Mouse (Mus musculus) forebrain, embryonic 15.5 days (tissue): Measurements from ENCODE around the gene Lrig2. TPM values are rescaled to one million over a fixed set of nuclear protein-coding genes. Genes with fewer than 3 reads are reported as not detected.
A peak's percentile ranks its signal among the peaks of the same experiment; 100 is the strongest.

Source experiments
- ATAC-seq: fragments of 200-750 bp; cut with Nextera tagmentation; replicated peaks from 2 replicates; pipeline ENCODE4 v1.8.0; 2017; ENCODE audit warnings: mild to moderate bottlenecking, moderate TSS enrichment, moderate library complexity
- H3K27ac ChIP-seq: fragments of 300-500 bp; sonication (generic); replicated peaks from 2 replicates; pipeline ENCODE4 v1.5.1; 2015; ENCODE audit warnings: mild to moderate bottlenecking, inconsistent platforms
- H3K27me3 ChIP-seq: fragments of 300-500 bp; sonication (generic); 2 replicates; pipeline ENCODE4 v1.6.1; 2015; ENCODE audit warnings: inconsistent platforms
- H3K36me3 ChIP-seq: fragments of 300-500 bp; sonication (generic); 2 replicates; pipeline ENCODE4 v1.6.1; 2015; ENCODE audit warnings: mild to moderate bottlenecking, inconsistent platforms
- H3K4me1 ChIP-seq: fragments of 300-500 bp; sonication (generic); 2 replicates; pipeline ENCODE4 v1.6.1; 2015; ENCODE audit warnings: inconsistent platforms
- H3K4me2 ChIP-seq: fragments of 300-500 bp; sonication (generic); replicated peaks from 2 replicates; pipeline ENCODE4 v1.6.1; 2015; ENCODE audit warnings: mild to moderate bottlenecking, inconsistent platforms
- H3K4me3 ChIP-seq: fragments of 300-500 bp; sonication (generic); 2 replicates; pipeline ENCODE4 v1.5.1; 2015; ENCODE audit warnings: mild to moderate bottlenecking, inconsistent platforms
- H3K9ac ChIP-seq: fragments of 300-500 bp; sonication (generic); replicated peaks from 2 replicates; pipeline ENCODE4 v1.6.1; 2015; ENCODE audit warnings: mild to moderate bottlenecking, inconsistent platforms
- H3K9me3 ChIP-seq: fragments of 300-500 bp; sonication (generic); 2 replicates; pipeline ENCODE4 v1.6.1; 2016; ENCODE audit warnings: inconsistent platforms
- WGBS: fragments of 180-500 bp; shearing (Covaris S2); methylation state at CpG from one replicate; pipeline ENCODE4 v1.1.7; 2015; ENCODE audit warnings: mixed read lengths; 5-methylcytosine and 5-hydroxymethylcytosine counted together
- polyA plus RNA-seq: library from polyadenylated mRNA; unstranded; fragments of >200 nt; fragmentation: Nextera tagmentation; extraction: Ambion mirVana; gene quantifications from 2 replicates; pipeline ENCODE4 v1.2.1, GENCODE M21; 2015

The Lrig2 gene
- polyA plus RNA-seq, 1 experiment from 2014 or later, result 30.5 TPM

- H3K27ac ChIP-seq, result no peak overlapping the region
- ATAC-seq, result no peak
- H3K4me2 ChIP-seq, result no peak overlapping the region
These were observed 13.3 kb upstream of the Lrig2 start for GRCm38 (mm10) chr3:104525029-104525428.

GRCm38 (mm10) chr3:104523333-104523871 is 11.7 kb upstream of the Lrig2 start:
- no peak for ATAC-seq
- Histone ChIP-seq H3K27me3 (no peaks in the 10 kb centered on the region), H3K36me3 (no peaks in the 10 kb centered on the region), H3K9ac (no peak overlapping the region), H3K4me3 (no peak overlapping the region), H3K27ac (no peak overlapping the region), H3K4me2 (no peak overlapping the region), H3K4me1 (no peaks in the 10 kb centered on the region), H3K9me3 (no peaks in the 10 kb centered on the region)
- 77% methylated on average over 4 of the region's 4 CpGs for WGBS

More at GRCm38 (mm10) chr3:104525029-104525428, 13.3 kb upstream of the Lrig2 start:
- H3K9ac ChIP-seq, result no peak overlapping the region
- no peaks in the 10 kb centered on the region for H3K36me3 ChIP-seq
- WGBS, result 76% methylated on average over 1 of the region's 1 CpGs
- no peaks in the 10 kb centered on the region for H3K27me3 ChIP-seq
- H3K4me1 ChIP-seq, result no peaks in the 10 kb centered on the region
- H3K9me3 ChIP-seq, result no peaks in the 10 kb centered on the region
- no peak overlapping the region for H3K4me3 ChIP-seq

GRCm38 (mm10) chr3:104521341-104521924 is 9.7 kb upstream of the Lrig2 start:
- no peak overlapping the region for H3K4me2 ChIP-seq
- no peak for ATAC-seq
- H3K4me1 ChIP-seq, result no peaks in the 10 kb centered on the region
- H3K36me3 ChIP-seq, result no peaks in the 10 kb centered on the region
- H3K4me3 ChIP-seq, result no peak overlapping the region
- H3K27ac ChIP-seq, result no peak overlapping the region
- H3K9ac ChIP-seq, result no peak overlapping the region
- 47% methylated on average over 3 of the region's 3 CpGs for WGBS
- no peaks in the 10 kb centered on the region for H3K9me3 ChIP-seq
- no peaks in the 10 kb centered on the region for H3K27me3 ChIP-seq

GRCm38 (mm10) chr3:104520471-104520870 is 8.8 kb upstream of the Lrig2 start:
- no peak overlapping the region for H3K4me3 ChIP-seq
- 80% methylated on average over 3 of the region's 3 CpGs for WGBS
- H3K4me1 ChIP-seq, result no peaks in the 10 kb centered on the region
- H3K4me2 ChIP-seq, result no peak overlapping the region
- no peak overlapping the region for H3K27ac ChIP-seq
- no peak overlapping the region for H3K9ac ChIP-seq
- H3K36me3 ChIP-seq, result no peaks in the 10 kb centered on the region
- H3K27me3 ChIP-seq, result no peaks in the 10 kb centered on the region
- ATAC-seq, result no peak
- H3K9me3 ChIP-seq, result no peaks in the 10 kb centered on the region

- H3K27ac ChIP-seq, result no peak overlapping the region
- H3K27me3 ChIP-seq, result no peaks in the 10 kb centered on the region
- no peak overlapping the region for H3K9ac ChIP-seq
- no peak overlapping the region for H3K4me3 ChIP-seq
- no peaks in the 10 kb centered on the region for H3K36me3 ChIP-seq
- WGBS, result 68% methylated on average over 6 of the region's 6 CpGs
- ATAC-seq, result no peak
- H3K4me1 ChIP-seq, result no peaks in the 10 kb centered on the region
- no peak overlapping the region for H3K4me2 ChIP-seq
- H3K9me3 ChIP-seq, result no peaks in the 10 kb centered on the region
These were observed 7.2 kb upstream of the Lrig2 start for GRCm38 (mm10) chr3:104518931-104519330.

GRCm38 (mm10) chr3:104518411-104518810 is 6.7 kb upstream of the Lrig2 start:
- 89% methylated on average over 3 of the region's 3 CpGs for WGBS
- Histone ChIP-seq H3K27ac (no peak overlapping the region), H3K4me1 (no peaks in the 10 kb centered on the region), H3K9ac (no peak overlapping the region), H3K9me3 (no peaks in the 10 kb centered on the region), H3K4me3 (no peak overlapping the region), H3K4me2 (no peak overlapping the region), H3K27me3 (no peaks in the 10 kb centered on the region), H3K36me3 (no peaks in the 10 kb centered on the region)
- ATAC-seq, result no peak

- H3K36me3 ChIP-seq, result no peaks in the 10 kb centered on the region
- peaks cover 7% of the 10 kb centered on the region for H3K4me1 ChIP-seq
- no peaks in the 10 kb centered on the region for H3K9me3 ChIP-seq
- H3K4me2 ChIP-seq, result no peak overlapping the region
- H3K27ac ChIP-seq, result no peak overlapping the region
- no peak overlapping the region for H3K9ac ChIP-seq
- ATAC-seq, result no peak
- H3K4me3 ChIP-seq, result no peak overlapping the region
- no peaks in the 10 kb centered on the region for H3K27me3 ChIP-seq
- 89% methylated on average over 5 of the region's 5 CpGs for WGBS
These were observed 5.4 kb upstream of the Lrig2 start for GRCm38 (mm10) chr3:104517161-104517560.

GRCm38 (mm10) chr3:104514510-104514909 is 2.8 kb upstream of the Lrig2 start:
- no peak for ATAC-seq

GRCm38 (mm10) chr3:104512424-104512748 is 668 bp upstream of the Lrig2 start:
- WGBS, result 27% methylated on average over 5 of the region's 5 CpGs
- Histone ChIP-seq H3K4me3 (peak overlapping the region; percentile 61), H3K27ac (peak overlapping the region; percentile 99), H3K9ac (peak overlapping the region; percentile 55), H3K4me1 (peaks cover 29% of the 10 kb centered on the region), H3K36me3 (no peaks in the 10 kb centered on the region), H3K9me3 (no peaks in the 10 kb centered on the region), H3K4me2 (peak overlapping the region; percentile 62), H3K27me3 (no peaks in the 10 kb centered on the region)
- no peak for ATAC-seq

More at GRCm38 (mm10) chr3:104514510-104514909, 2.8 kb upstream of the Lrig2 start:
- no peak overlapping the region for H3K4me2 ChIP-seq
- peaks cover 16% of the 10 kb centered on the region for H3K4me1 ChIP-seq
- no peak overlapping the region for H3K27ac ChIP-seq
- no peak overlapping the region for H3K4me3 ChIP-seq
- WGBS, result 95% methylated on average over 2 of the region's 2 CpGs
- no peaks in the 10 kb centered on the region for H3K36me3 ChIP-seq
- no peaks in the 10 kb centered on the region for H3K27me3 ChIP-seq
- no peaks in the 10 kb centered on the region for H3K9me3 ChIP-seq
- H3K9ac ChIP-seq, result no peak overlapping the region

- Histone ChIP-seq H3K4me3 (peak overlapping the region; percentile 61), H3K4me1 (peaks cover 33% of the 10 kb centered on the region), H3K36me3 (no peaks in the 10 kb centered on the region), H3K4me2 (peak overlapping the region; percentile 60), H3K9me3 (no peaks in the 10 kb centered on the region), H3K9ac (peak overlapping the region; percentile 69), H3K27ac (peak overlapping the region; percentile 99), H3K27me3 (no peaks in the 10 kb centered on the region)
- under 1% methylated on average over 14 of the region's 14 CpGs for WGBS
- ATAC-seq, result no peak
These were observed 818 bp downstream of the Lrig2 start for GRCm38 (mm10) chr3:104510771-104511429.

- 86% methylated on average over 2 of the region's 2 CpGs for WGBS
- 0 out of 2 replicates have a peak, but pooled peaks cover 2% of the 10 kb centered on the region for H3K4me1 ChIP-seq
- ATAC-seq, result no peak
These were observed 10.1 kb downstream of the Lrig2 start for GRCm38 (mm10) chr3:104501648-104502047.

GRCm38 (mm10) chr3:104500881-104501280 is 10.8 kb downstream of the Lrig2 start:
- Histone ChIP-seq H3K4me3 (no peak overlapping the region), H3K9ac (no peak overlapping the region), H3K9me3 (no peaks in the 10 kb centered on the region), H3K27me3 (no peaks in the 10 kb centered on the region), H3K36me3 (peaks cover 9% of the 10 kb centered on the region), H3K4me1 (no peaks in the 10 kb centered on the region), H3K27ac (no peak overlapping the region), H3K4me2 (no peak overlapping the region)
- ATAC-seq, result no peak
- WGBS, result 85% methylated on average over 2 of the region's 2 CpGs

More at GRCm38 (mm10) chr3:104501648-104502047, 10.1 kb downstream of the Lrig2 start:
- H3K27me3 ChIP-seq, result no peaks in the 10 kb centered on the region
- no peak overlapping the region for H3K27ac ChIP-seq
- no peak overlapping the region for H3K9ac ChIP-seq
- no peak overlapping the region for H3K4me2 ChIP-seq
- peaks cover 3% of the 10 kb centered on the region for H3K36me3 ChIP-seq
- H3K9me3 ChIP-seq, result no peaks in the 10 kb centered on the region
- H3K4me3 ChIP-seq, result no peak overlapping the region
